Mouse (Mus musculus): Measurements from ENCODE around the gene Etnk1. TPM values are rescaled to one million over a fixed set of nuclear protein-coding genes. Genes with fewer than 3 reads are reported as not detected.
"Not testable (repeated sequence)": the region's sequence is repeated elsewhere in the genome, so short reads cannot be mapped to it uniquely, and the experiment has no call there.

The Etnk1 gene
- total RNA-seq (2017) = 56.9 to 89.0 TPM (median 61.3 TPM) in 3 replicates

- ATAC-seq (replicated peaks; ENCODE audit: insufficient number of reproducible peaks, low FRiP score, low TSS enrichment, poor library complexity, severe bottlenecking) = peak; percentile 88
Measured at GRCm38 (mm10) chr6:143166452-143167357, at the start of gene Etnk1. TSS of gene Etnk1 (plus strand) at chr6:143167221.

- no peak for ATAC-seq (replicated peaks; ENCODE audit: insufficient number of reproducible peaks, low FRiP score, low TSS enrichment, poor library complexity, severe bottlenecking)
Measured at GRCm38 (mm10) chr6:143119325-143119724, 47.7 kb upstream of the Etnk1 start.

- ATAC-seq (replicated peaks; ENCODE audit: insufficient number of reproducible peaks, low FRiP score, low TSS enrichment, poor library complexity, severe bottlenecking) = no peak
Measured at GRCm38 (mm10) chr6:143125721-143126120, 41.3 kb upstream of the Etnk1 start.

- ATAC-seq (replicated peaks; ENCODE audit: insufficient number of reproducible peaks, low FRiP score, low TSS enrichment, poor library complexity, severe bottlenecking) = no peak
Measured at GRCm38 (mm10) chr6:143129466-143129865, 37.6 kb upstream of the Etnk1 start.

GRCm38 (mm10) chr6:143129952-143130351 is 37.1 kb upstream of the Etnk1 start:
- no peak for ATAC-seq (replicated peaks; ENCODE audit: insufficient number of reproducible peaks, low FRiP score, low TSS enrichment, poor library complexity, severe bottlenecking)

- no peak for ATAC-seq (replicated peaks; ENCODE audit: insufficient number of reproducible peaks, low FRiP score, low TSS enrichment, poor library complexity, severe bottlenecking)
Measured at GRCm38 (mm10) chr6:143130411-143130810, 36.6 kb upstream of the Etnk1 start.

- ATAC-seq (replicated peaks; ENCODE audit: insufficient number of reproducible peaks, low FRiP score, low TSS enrichment, poor library complexity, severe bottlenecking) = no peak
Measured at GRCm38 (mm10) chr6:143131895-143132652, 34.9 kb upstream of the Etnk1 start.

- no peak for ATAC-seq (replicated peaks; ENCODE audit: insufficient number of reproducible peaks, low FRiP score, low TSS enrichment, poor library complexity, severe bottlenecking)
Measured at GRCm38 (mm10) chr6:143133150-143133549, 33.9 kb upstream of the Etnk1 start.

- no peak for ATAC-seq (replicated peaks; ENCODE audit: insufficient number of reproducible peaks, low FRiP score, low TSS enrichment, poor library complexity, severe bottlenecking)
Measured at GRCm38 (mm10) chr6:143135097-143135496, 31.9 kb upstream of the Etnk1 start.

GRCm38 (mm10) chr6:143136688-143137087 is 30.3 kb upstream of the Etnk1 start:
- no peak for ATAC-seq (replicated peaks; ENCODE audit: insufficient number of reproducible peaks, low FRiP score, low TSS enrichment, poor library complexity, severe bottlenecking)

- ATAC-seq (replicated peaks; ENCODE audit: insufficient number of reproducible peaks, low FRiP score, low TSS enrichment, poor library complexity, severe bottlenecking) = no peak
Measured at GRCm38 (mm10) chr6:143137341-143137740, 29.7 kb upstream of the Etnk1 start.

- ATAC-seq (replicated peaks; ENCODE audit: insufficient number of reproducible peaks, low FRiP score, low TSS enrichment, poor library complexity, severe bottlenecking) = 0 out of 2 replicates have a peak, but pooled peaks have one; percentile 16
Measured at GRCm38 (mm10) chr6:143139417-143139816, 27.6 kb upstream of the Etnk1 start.

GRCm38 (mm10) chr6:143140884-143141283 is 26.1 kb upstream of the Etnk1 start:
- ATAC-seq (replicated peaks; ENCODE audit: insufficient number of reproducible peaks, low FRiP score, low TSS enrichment, poor library complexity, severe bottlenecking) = no peak

GRCm38 (mm10) chr6:143141624-143142592 is 25.1 kb upstream of the Etnk1 start:
- not testable (repeated sequence) for ATAC-seq (replicated peaks; ENCODE audit: insufficient number of reproducible peaks, low FRiP score, low TSS enrichment, poor library complexity, severe bottlenecking)

GRCm38 (mm10) chr6:143142861-143143260 is 24.2 kb upstream of the Etnk1 start:
- no peak for ATAC-seq (replicated peaks; ENCODE audit: insufficient number of reproducible peaks, low FRiP score, low TSS enrichment, poor library complexity, severe bottlenecking)

GRCm38 (mm10) chr6:143143321-143143720 is 23.7 kb upstream of the Etnk1 start:
- no peak for ATAC-seq (replicated peaks; ENCODE audit: insufficient number of reproducible peaks, low FRiP score, low TSS enrichment, poor library complexity, severe bottlenecking)

GRCm38 (mm10) chr6:143143775-143144273 is 23.2 kb upstream of the Etnk1 start:
- ATAC-seq (replicated peaks; ENCODE audit: insufficient number of reproducible peaks, low FRiP score, low TSS enrichment, poor library complexity, severe bottlenecking) = no peak

GRCm38 (mm10) chr6:143144556-143144955 is 22.5 kb upstream of the Etnk1 start:
- ATAC-seq (replicated peaks; ENCODE audit: insufficient number of reproducible peaks, low FRiP score, low TSS enrichment, poor library complexity, severe bottlenecking) = no peak

Data from monocyte, adult 5-6 weeks (primary cell).